Mouse (Mus musculus): ENCODE results near the gene Pglyrp2. TPM values are rescaled to one million over a fixed set of nuclear protein-coding genes. Genes with fewer than 3 reads are reported as not detected.
A peak's percentile ranks its signal among the peaks of the same experiment; 100 is the strongest.

Gene Pglyrp2
- total and polyA plus RNA-seq, 2 experiments from 2014 or later = not detected

DNA sequence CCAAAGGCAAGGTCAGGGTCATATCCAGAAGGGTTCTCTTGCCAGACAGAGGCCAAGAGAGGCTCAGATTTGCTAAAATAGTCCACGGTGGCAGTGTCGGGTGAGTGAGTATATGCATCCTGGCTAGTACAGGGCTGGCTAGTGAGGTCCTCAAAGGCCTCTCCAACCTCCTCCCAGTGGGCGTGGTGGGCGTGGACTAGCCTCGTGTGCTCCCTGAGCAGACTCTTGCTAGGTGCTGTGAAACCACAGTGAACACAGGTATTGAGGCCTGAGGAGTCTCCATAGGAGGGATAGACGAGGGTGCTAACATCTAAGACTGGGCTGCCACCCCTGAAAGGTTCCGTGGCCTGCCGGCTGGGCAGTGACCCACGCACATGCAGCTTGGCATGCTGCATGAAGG, 46.8 kb downstream of the Pglyrp2 start:
- no peak overlapping the region for H3K4me3 ChIP-seq (ENCODE audit: low read length)
- DNase-seq (ENCODE audit: low spot score) = no peak
- H3K4me1 ChIP-seq (ENCODE audit: insufficient read depth, low read length) = no peaks in the 10 kb centered on the region
- H3K27ac ChIP-seq = no peak overlapping the region
- no peak for ATAC-seq
- no peaks in the 10 kb centered on the region for H3K9me3 ChIP-seq (ENCODE audit: low read length)
- no peak overlapping the region for H3K9ac ChIP-seq (replicated peaks; ENCODE audit: low read length)
- H3K27me3 ChIP-seq (ENCODE audit: insufficient read depth, low read length) = no peaks in the 10 kb centered on the region
- H3K4me2 ChIP-seq (ENCODE audit: low read depth, low read length) = no peak overlapping the region
- 66% methylated on average over 9 of the region's 9 CpGs for WGBS
- TF ChIP-seq CTCF (IDR thresholded peaks at IDR 0.05; ENCODE audit: low read depth) = no peak
- peaks cover 7% of the 10 kb centered on the region; the same call in 1 of the 2 replicates for H3K36me3 ChIP-seq (ENCODE audit: insufficient read depth, low read length)

DNA sequence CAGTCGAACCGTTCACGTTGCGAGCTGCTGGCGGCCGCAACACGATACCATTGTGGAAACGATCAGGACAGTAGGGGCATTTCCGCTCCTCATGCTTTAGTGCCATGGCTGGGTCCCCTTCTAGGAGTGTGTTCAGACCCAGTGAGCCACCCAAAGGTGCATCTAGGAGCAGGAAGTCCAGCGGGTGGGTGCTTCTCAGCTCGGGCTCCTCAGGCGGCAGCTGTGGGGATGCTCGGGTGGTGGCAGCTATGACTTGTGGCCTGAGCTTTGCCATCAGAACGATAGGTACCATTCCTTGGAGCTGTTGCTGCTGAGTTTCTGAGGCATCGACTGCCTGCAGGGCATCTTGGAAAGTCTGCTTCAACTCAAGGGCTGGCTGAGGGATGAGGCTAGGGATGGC, 47.5 kb downstream of the Pglyrp2 start:
- H3K9me3 ChIP-seq (ENCODE audit: low read length) = no peaks in the 10 kb centered on the region
- H3K27me3 ChIP-seq (ENCODE audit: insufficient read depth, low read length) = no peaks in the 10 kb centered on the region
- no peak overlapping the region for H3K4me2 ChIP-seq (ENCODE audit: low read depth, low read length)
- H3K4me3 ChIP-seq (ENCODE audit: low read length) = no peak overlapping the region
- 83% methylated on average over 15 of the region's 15 CpGs for WGBS
- 0 out of 2 replicates have a peak, but pooled peaks cover 7% of the 10 kb centered on the region for H3K36me3 ChIP-seq (ENCODE audit: insufficient read depth, low read length)
- TF ChIP-seq CTCF (IDR thresholded peaks at IDR 0.05; ENCODE audit: low read depth) = no peak
- H3K4me1 ChIP-seq (ENCODE audit: insufficient read depth, low read length) = no peaks in the 10 kb centered on the region
- DNase-seq (ENCODE audit: low spot score) (no peak), ATAC-seq (no peak)
- no peak overlapping the region for H3K9ac ChIP-seq (replicated peaks; ENCODE audit: low read length)
- H3K27ac ChIP-seq = no peak overlapping the region

DNA sequence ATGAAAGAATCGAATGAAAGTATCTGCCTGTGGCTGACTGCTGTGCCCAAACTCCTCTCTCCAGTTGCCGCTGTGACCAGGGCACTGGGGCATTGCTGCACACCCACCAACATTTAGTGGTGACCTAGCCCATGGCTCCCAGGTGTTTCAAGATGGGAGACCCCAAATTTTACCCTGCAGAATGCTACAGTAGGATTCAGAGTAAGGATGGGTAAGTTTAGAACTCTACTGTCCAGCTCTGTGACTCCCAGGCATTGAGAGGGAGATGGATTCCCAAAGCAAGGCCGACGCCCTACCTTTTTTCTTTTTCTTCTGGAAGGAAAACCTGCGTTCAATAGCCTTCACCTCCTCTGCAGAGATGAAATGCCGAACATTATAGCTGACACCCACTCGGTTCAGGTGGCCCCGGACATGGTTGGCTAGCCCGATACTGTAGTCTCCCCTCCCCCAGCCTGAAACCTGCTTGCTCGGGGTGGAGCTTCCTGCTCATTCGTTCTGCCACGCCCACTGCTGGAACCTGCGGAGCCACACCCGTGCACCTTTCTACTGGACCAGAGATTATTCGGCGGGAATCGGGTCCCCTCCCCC, 54.9 kb downstream of the Pglyrp2 start:
- Histone ChIP-seq H3K9ac (replicated peaks; ENCODE audit: low read length) (no peak overlapping the region), H3K27me3 (ENCODE audit: insufficient read depth, low read length) (no peaks in the 10 kb centered on the region), H3K36me3 (ENCODE audit: insufficient read depth, low read length) (no peaks in the 10 kb centered on the region; the same call in 1 of the 2 replicates), H3K4me2 (ENCODE audit: low read depth, low read length) (0 out of 2 replicates have a peak overlapping the region, but pooled peaks have one; percentile 21), H3K4me3 (ENCODE audit: low read length) (no peak overlapping the region), H3K9me3 (ENCODE audit: low read length) (no peaks in the 10 kb centered on the region), H3K27ac (no peak overlapping the region), H3K4me1 (ENCODE audit: insufficient read depth, low read length) (no peaks in the 10 kb centered on the region)
- no peak for ATAC-seq
- 25% methylated on average over 10 of the region's 17 CpGs for WGBS
- TF ChIP-seq CTCF (IDR thresholded peaks at IDR 0.05; ENCODE audit: low read depth) = no peak
- DNase-seq (ENCODE audit: low spot score) = no peak

DNA sequence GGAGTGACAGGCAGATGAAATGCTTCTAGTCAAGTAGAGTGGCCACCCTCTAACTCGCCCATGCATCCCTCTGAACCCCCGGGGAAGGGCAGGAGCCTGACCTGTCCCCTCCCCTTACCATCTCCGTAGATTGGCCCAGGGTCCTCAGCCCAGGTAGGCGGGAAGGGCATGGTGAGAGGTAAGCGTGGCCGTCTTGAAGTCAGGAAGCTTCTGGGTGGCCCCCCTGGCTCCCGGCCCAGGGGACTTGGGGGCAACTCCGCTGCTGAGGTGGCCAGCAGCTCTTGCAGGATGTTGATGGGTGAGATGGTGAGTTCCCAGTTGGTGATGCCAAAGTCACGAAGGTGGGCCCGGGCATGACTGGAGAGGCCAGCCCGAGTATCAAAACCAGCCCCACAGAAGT, 56.3 kb downstream of the Pglyrp2 start:
- peaks cover 7% of the 10 kb centered on the region for H3K4me1 ChIP-seq (ENCODE audit: insufficient read depth, low read length)
- no peak for ATAC-seq
- H3K36me3 ChIP-seq (ENCODE audit: insufficient read depth, low read length) = no peaks in the 10 kb centered on the region; the same call in 1 of the 2 replicates
- no peak overlapping the region for H3K27ac ChIP-seq
- no peak overlapping the region for H3K9ac ChIP-seq (replicated peaks; ENCODE audit: low read length)
- DNase-seq (ENCODE audit: low spot score) = no peak
- WGBS = 89% methylated on average over 11 of the region's 11 CpGs
- TF ChIP-seq CTCF (IDR thresholded peaks at IDR 0.05; ENCODE audit: low read depth) = no peak
- H3K27me3 ChIP-seq (ENCODE audit: insufficient read depth, low read length) = no peaks in the 10 kb centered on the region
- H3K9me3 ChIP-seq (ENCODE audit: low read length) = no peaks in the 10 kb centered on the region
- H3K4me2 ChIP-seq (ENCODE audit: low read depth, low read length) = no peak overlapping the region
- no peak overlapping the region for H3K4me3 ChIP-seq (ENCODE audit: low read length)

DNA sequence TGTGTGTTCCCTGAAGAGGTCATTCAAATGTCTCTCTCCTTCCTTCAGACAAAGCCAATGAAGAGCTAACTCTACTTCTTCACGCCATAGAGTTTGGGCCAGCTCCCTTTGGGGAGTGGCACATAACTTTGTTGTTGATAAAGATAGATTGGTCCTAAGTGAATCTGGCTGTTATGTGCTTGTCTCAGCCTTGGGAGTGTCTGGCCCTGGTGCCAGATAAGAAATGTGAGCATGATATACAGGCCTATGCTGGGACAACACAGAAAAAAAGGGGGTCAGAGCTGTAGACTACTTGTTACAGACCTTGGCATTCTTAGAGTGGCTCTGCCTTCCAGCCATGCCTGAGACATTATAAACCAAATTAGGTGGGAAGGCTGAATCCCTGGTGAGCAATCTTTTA, 58.7 kb downstream of the Pglyrp2 start:
- H3K4me2 ChIP-seq (ENCODE audit: low read depth, low read length) = no peak overlapping the region
- H3K9ac ChIP-seq (replicated peaks; ENCODE audit: low read length) = no peak overlapping the region; the same call in 1 of the 2 replicates
- 0 out of 2 replicates have a peak overlapping the region, but pooled peaks have one; percentile 78 for H3K27ac ChIP-seq
- peaks cover 7% of the 10 kb centered on the region for H3K36me3 ChIP-seq (ENCODE audit: insufficient read depth, low read length)
- no peak for TF ChIP-seq CTCF (IDR thresholded peaks at IDR 0.05; ENCODE audit: low read depth)
- no peaks in the 10 kb centered on the region for H3K27me3 ChIP-seq (ENCODE audit: insufficient read depth, low read length)
- DNase-seq (ENCODE audit: low spot score) = no peak
- 90% methylated on average over 1 of the region's 1 CpGs for WGBS
- peaks cover 10% of the 10 kb centered on the region for H3K4me1 ChIP-seq (ENCODE audit: insufficient read depth, low read length)
- no peaks in the 10 kb centered on the region for H3K9me3 ChIP-seq (ENCODE audit: low read length)
- ATAC-seq = no peak
- no peak overlapping the region for H3K4me3 ChIP-seq (ENCODE audit: low read length)

DNA sequence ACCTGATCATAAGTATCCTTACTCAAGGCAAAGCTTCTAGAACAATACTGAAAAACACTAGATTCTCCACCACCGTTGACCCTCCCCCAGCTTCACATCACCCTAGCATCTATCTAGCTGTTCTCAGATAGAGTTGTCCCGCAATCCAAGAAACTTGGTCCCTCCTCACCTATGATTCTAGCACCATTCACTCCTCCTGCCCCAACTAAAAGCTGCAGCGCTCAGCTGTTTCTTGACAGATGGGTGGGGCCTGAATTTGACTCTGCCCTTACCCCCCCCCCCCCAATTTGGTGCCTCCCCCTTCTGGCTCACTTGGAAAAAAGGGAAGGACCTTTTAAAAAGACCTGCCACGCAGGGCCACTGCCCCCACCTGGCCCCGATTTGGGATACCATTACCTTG, 59.1 kb downstream of the Pglyrp2 start:
- peak overlapping the region; percentile 98 for H3K4me3 ChIP-seq (ENCODE audit: low read length)
- ATAC-seq = peak; percentile 44
- H3K27ac ChIP-seq = peak overlapping the region; percentile 78; the same call in 1 of the 2 replicates
- H3K36me3 ChIP-seq (ENCODE audit: insufficient read depth, low read length) = peaks cover 12% of the 10 kb centered on the region
- H3K9ac ChIP-seq (replicated peaks; ENCODE audit: low read length) = peak overlapping the region; percentile 98
- WGBS = 62% methylated on average over 5 of the region's 5 CpGs
- peaks cover 10% of the 10 kb centered on the region for H3K4me1 ChIP-seq (ENCODE audit: insufficient read depth, low read length)
- peak overlapping the region; percentile 95 for H3K4me2 ChIP-seq (ENCODE audit: low read depth, low read length)
- no peak for TF ChIP-seq CTCF (IDR thresholded peaks at IDR 0.05; ENCODE audit: low read depth)
- no peaks in the 10 kb centered on the region for H3K9me3 ChIP-seq (ENCODE audit: low read length)
- H3K27me3 ChIP-seq (ENCODE audit: insufficient read depth, low read length) = no peaks in the 10 kb centered on the region
- no peak for DNase-seq (ENCODE audit: low spot score)

DNA sequence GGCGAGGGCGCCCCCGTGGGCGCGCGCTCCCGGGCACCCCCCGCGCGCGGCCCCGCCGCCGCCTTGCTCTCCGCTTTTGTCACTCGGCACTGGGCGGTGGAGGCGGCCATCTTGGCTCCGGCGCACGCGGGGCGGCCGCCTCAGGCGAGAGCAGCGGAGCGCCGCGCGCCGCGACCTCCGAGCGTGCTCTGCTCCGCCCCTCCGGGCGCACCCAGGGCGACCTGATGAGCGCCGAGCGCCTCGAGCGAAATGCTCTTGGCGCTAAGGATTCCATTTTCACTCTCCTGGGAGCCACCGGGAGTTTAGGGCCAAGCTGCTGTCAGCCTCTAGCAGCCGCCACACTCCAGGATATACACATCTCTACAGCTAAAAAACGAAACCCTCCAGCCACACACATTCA, 59.6 kb downstream of the Pglyrp2 start:
- Histone ChIP-seq H3K4me2 (ENCODE audit: low read depth, low read length) (peak overlapping the region; percentile 95), H3K9ac (replicated peaks; ENCODE audit: low read length) (peak overlapping the region; percentile 98), H3K4me3 (ENCODE audit: low read length) (peak overlapping the region; percentile 98), H3K9me3 (ENCODE audit: low read length) (no peaks in the 10 kb centered on the region), H3K27me3 (ENCODE audit: insufficient read depth, low read length) (no peaks in the 10 kb centered on the region), H3K4me1 (ENCODE audit: insufficient read depth, low read length) (peaks cover 10% of the 10 kb centered on the region), H3K36me3 (ENCODE audit: insufficient read depth, low read length) (peaks cover 17% of the 10 kb centered on the region), H3K27ac (peak overlapping the region; percentile 78)
- under 1% methylated on average over 37 of the region's 47 CpGs for WGBS
- peak; percentile 98 for DNase-seq (ENCODE audit: low spot score)
- ATAC-seq = peak; percentile 96
- peak; percentile 23; the same call in 1 of the 2 replicates for TF ChIP-seq CTCF (IDR thresholded peaks at IDR 0.05; ENCODE audit: low read depth)

All from hindbrain, postnatal 0 days (tissue).